Mouse (Mus musculus): ENCODE measurements around the gene Rhbdd1. TPM values are rescaled to one million over a fixed set of nuclear protein-coding genes. Genes with fewer than 3 reads are reported as not detected.

Rhbdd1 gene
- polyA plus RNA-seq, 1 experiment from 2014 or later, result 7.6 TPM

DNA sequence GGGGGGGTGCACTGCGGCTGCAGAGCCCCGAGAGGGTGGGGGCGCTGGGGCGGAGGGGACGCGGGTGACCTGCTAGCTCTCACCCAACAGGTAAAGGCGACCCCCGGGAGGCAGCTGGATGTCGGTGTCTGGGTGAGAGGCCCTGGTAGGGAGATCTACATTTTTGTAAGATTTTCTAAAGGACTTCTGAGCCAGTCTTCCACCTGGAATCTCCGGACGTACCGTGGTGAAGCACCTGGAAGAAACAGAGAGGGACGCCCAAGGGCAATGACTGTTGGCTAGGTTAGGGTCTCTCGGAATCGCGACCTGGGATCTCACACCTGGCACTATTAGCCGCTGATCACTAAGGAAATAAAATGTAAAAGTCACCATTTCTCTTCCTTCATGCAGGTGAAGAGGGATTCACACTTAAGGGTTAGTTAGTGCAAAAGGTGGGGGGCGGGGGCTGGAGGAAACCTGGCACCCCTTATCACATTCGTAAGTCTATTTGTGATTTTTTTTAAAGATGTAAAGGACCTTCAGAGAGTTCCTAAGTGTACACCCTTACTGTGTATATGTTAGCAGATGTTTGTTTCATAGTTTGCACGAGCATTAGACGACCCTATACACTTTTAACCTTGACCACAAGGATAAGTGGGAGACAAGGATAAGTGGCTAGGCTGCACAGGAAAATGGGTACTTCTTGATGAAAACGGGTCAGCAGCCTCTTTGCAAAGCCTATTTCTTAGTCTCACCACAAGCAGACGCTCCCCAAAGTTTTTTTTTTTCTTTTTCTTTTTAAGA is 24.1 kb upstream of the Rhbdd1 start:
- H3K9ac ChIP-seq, result peak overlapping the region; percentile 85
- H3K4me2 ChIP-seq, result peak overlapping the region; percentile 79
- peak overlapping the region; percentile 62 for H3K4me3 ChIP-seq (ENCODE audit: low read depth, low read length)
- peaks cover 17% of the 10 kb centered on the region for H3K4me1 ChIP-seq (ENCODE audit: insufficient read depth)
- under 1% methylated on average over 23 of the region's 23 CpGs for WGBS
- peaks cover 23% of the 10 kb centered on the region for H3K36me3 ChIP-seq (ENCODE audit: insufficient read depth)
- peak overlapping the region; percentile 97 for H3K27ac ChIP-seq (ENCODE audit: low read depth)
- no peak for DNase-seq
- no peaks in the 10 kb centered on the region for H3K27me3 ChIP-seq (ENCODE audit: insufficient read depth, low read length)
- TF ChIP-seq CTCF (IDR thresholded peaks at IDR 0.05; ENCODE audit: low read depth), result no peak
- ATAC-seq (ENCODE audit: insufficient read depth), result no peak
- H3K9me3 ChIP-seq (ENCODE audit: low read depth, low read length), result no peaks in the 10 kb centered on the region

DNA sequence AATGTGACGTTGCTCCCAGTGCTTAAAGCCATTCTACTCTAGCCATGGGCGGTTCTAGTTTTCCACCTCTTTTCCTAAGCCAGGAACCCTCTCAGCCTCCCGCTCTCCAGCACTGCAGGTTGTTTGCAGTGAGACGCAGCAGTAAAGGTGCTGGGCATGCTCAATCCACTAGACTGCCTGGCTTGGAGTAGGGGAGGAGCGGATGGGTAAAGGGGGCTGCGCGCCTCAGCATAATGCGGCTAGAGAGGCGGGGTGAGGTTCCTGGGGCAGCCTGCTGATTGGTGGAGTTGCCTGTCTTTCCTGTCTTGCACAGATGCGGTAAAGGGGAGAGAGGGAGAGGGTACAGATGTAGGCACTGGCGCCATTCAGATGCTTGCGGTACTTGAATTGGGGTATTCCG is 23.5 kb upstream of the Rhbdd1 start:
- ATAC-seq (ENCODE audit: insufficient read depth), result peak; percentile 48
- no peak for TF ChIP-seq CTCF (IDR thresholded peaks at IDR 0.05; ENCODE audit: low read depth)

DNA sequence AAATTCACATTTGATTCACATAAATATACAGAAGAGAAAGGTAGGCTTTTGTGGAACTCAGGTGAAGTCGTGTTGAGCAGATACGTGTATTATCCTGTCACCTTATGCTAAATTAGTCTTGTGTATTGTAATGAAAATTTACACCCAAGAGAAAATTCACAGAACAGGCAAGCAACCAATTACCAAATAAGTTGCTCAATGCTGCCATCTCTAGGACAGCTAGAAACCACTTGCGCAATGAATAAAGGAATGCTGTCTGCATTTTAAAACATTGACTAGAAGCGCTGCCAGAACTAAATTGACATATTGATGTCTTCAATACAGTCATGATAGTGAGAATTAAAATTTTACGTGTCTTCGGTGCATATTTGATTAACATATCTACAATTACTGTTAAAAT is 22.1 kb upstream of the Rhbdd1 start:
- Histone ChIP-seq H3K4me3 (ENCODE audit: low read depth, low read length) (no peak overlapping the region), H3K9ac (no peak overlapping the region), H3K4me1 (ENCODE audit: insufficient read depth) (peaks cover 4% of the 10 kb centered on the region; the same call in 1 of the 2 replicates), H3K4me2 (no peak overlapping the region), H3K27me3 (ENCODE audit: insufficient read depth, low read length) (no peaks in the 10 kb centered on the region), H3K36me3 (ENCODE audit: insufficient read depth) (peaks cover 3% of the 10 kb centered on the region; the same call in 1 of the 2 replicates), H3K27ac (ENCODE audit: low read depth) (no peak overlapping the region), H3K9me3 (ENCODE audit: low read depth, low read length) (no peaks in the 10 kb centered on the region)
- DNase-seq (peak; percentile 85), ATAC-seq (ENCODE audit: insufficient read depth) (no peak)
- WGBS, result 8% methylated on average over 6 of the region's 6 CpGs
- TF ChIP-seq CTCF (IDR thresholded peaks at IDR 0.05; ENCODE audit: low read depth), result peak; percentile 71

More for the DNA sequence above, 23.5 kb upstream of the Rhbdd1 start:
- Histone ChIP-seq H3K4me2 (peak overlapping the region; percentile 79), H3K27ac (ENCODE audit: low read depth) (peak overlapping the region; percentile 97; the same call in 1 of the 2 replicates), H3K36me3 (ENCODE audit: insufficient read depth) (peaks cover 16% of the 10 kb centered on the region), H3K9me3 (ENCODE audit: low read depth, low read length) (no peaks in the 10 kb centered on the region), H3K4me3 (ENCODE audit: low read depth, low read length) (peak overlapping the region; percentile 62), H3K27me3 (ENCODE audit: insufficient read depth, low read length) (no peaks in the 10 kb centered on the region), H3K9ac (peak overlapping the region; percentile 85), H3K4me1 (ENCODE audit: insufficient read depth) (peaks cover 14% of the 10 kb centered on the region)
- peak; percentile 86 for DNase-seq
- 1% methylated on average over 13 of the region's 13 CpGs for WGBS

- ATAC-seq (ENCODE audit: insufficient read depth), result no peak
- 29% methylated on average over 1 of the region's 1 CpGs for WGBS
Measured at GRCm38 (mm10) chr1:82298586-82298985, 17.7 kb upstream of the Rhbdd1 start.

GRCm38 (mm10) chr1:82304483-82304882 is 11.8 kb upstream of the Rhbdd1 start:
- Histone ChIP-seq H3K9me3 (ENCODE audit: low read depth, low read length) (no peaks in the 10 kb centered on the region), H3K9ac (no peak overlapping the region), H3K27ac (ENCODE audit: low read depth) (no peak overlapping the region), H3K27me3 (ENCODE audit: insufficient read depth, low read length) (no peaks in the 10 kb centered on the region), H3K4me3 (ENCODE audit: low read depth, low read length) (no peak overlapping the region), H3K4me2 (no peak overlapping the region), H3K36me3 (ENCODE audit: insufficient read depth) (no peaks in the 10 kb centered on the region), H3K4me1 (ENCODE audit: insufficient read depth) (no peaks in the 10 kb centered on the region)
- ATAC-seq (ENCODE audit: insufficient read depth), result no peak
- no peak for TF ChIP-seq CTCF (IDR thresholded peaks at IDR 0.05; ENCODE audit: low read depth)
- WGBS, result 42% methylated on average over 3 of the region's 3 CpGs
- DNase-seq, result no peak

More at GRCm38 (mm10) chr1:82298586-82298985, 17.7 kb upstream of the Rhbdd1 start:
- no peaks in the 10 kb centered on the region for H3K9me3 ChIP-seq (ENCODE audit: low read depth, low read length)
- no peaks in the 10 kb centered on the region for H3K27me3 ChIP-seq (ENCODE audit: insufficient read depth, low read length)
- peak; percentile 66 for DNase-seq
- H3K9ac ChIP-seq, result no peak overlapping the region
- TF ChIP-seq CTCF (IDR thresholded peaks at IDR 0.05; ENCODE audit: low read depth), result no peak
- H3K27ac ChIP-seq (ENCODE audit: low read depth), result no peak overlapping the region
- no peaks in the 10 kb centered on the region for H3K4me1 ChIP-seq (ENCODE audit: insufficient read depth)
- no peaks in the 10 kb centered on the region for H3K36me3 ChIP-seq (ENCODE audit: insufficient read depth)
- H3K4me3 ChIP-seq (ENCODE audit: low read depth, low read length), result no peak overlapping the region
- H3K4me2 ChIP-seq, result no peak overlapping the region

DNA sequence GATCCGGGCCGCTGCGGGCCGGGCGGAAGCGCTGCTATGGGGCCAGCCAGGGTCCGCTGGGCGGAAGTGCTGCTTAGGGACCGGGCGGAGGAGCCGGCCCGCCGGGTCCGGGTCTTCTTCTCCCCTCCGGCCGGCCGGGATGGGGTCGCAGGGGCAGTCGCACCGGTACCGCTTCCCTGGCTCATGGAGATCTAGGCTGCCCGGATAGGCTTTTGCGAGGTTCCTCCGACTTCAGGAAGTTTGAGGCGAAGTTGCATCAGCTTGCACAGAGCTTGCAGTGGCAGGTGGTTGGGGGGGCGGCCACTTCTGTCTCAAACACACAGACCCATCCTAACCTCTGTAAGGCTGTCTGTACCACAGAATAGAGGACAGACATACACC is 484 bp downstream of the Rhbdd1 start:
- H3K27ac ChIP-seq (ENCODE audit: low read depth), result peak overlapping the region; percentile 94
- DNase-seq (no peak), ATAC-seq (ENCODE audit: insufficient read depth) (no peak; the same call in none of the 2 replicates)
- H3K9me3 ChIP-seq (ENCODE audit: low read depth, low read length), result no peaks in the 10 kb centered on the region
- no peaks in the 10 kb centered on the region for H3K27me3 ChIP-seq (ENCODE audit: insufficient read depth, low read length)
- no peaks in the 10 kb centered on the region for H3K36me3 ChIP-seq (ENCODE audit: insufficient read depth)
- H3K4me3 ChIP-seq (ENCODE audit: low read depth, low read length), result peak overlapping the region; percentile 90
- peaks cover 4% of the 10 kb centered on the region; the same call in 1 of the 2 replicates for H3K4me1 ChIP-seq (ENCODE audit: insufficient read depth)
- 1% methylated on average over 26 of the region's 26 CpGs for WGBS
- TF ChIP-seq CTCF (IDR thresholded peaks at IDR 0.05; ENCODE audit: low read depth), result no peak
- H3K4me2 ChIP-seq, result peak overlapping the region; percentile 70
- H3K9ac ChIP-seq, result peak overlapping the region; percentile 89

- H3K36me3 ChIP-seq (ENCODE audit: insufficient read depth), result no peaks in the 10 kb centered on the region
- WGBS, result 61% methylated on average over 6 of the region's 6 CpGs
Measured at GRCm38 (mm10) chr1:82320456-82320855, 4.2 kb downstream of the Rhbdd1 start.

More at GRCm38 (mm10) chr1:82320456-82320855, 4.2 kb downstream of the Rhbdd1 start:
- no peaks in the 10 kb centered on the region for H3K9me3 ChIP-seq (ENCODE audit: low read depth, low read length)
- no peak for ATAC-seq (ENCODE audit: insufficient read depth)
- no peak overlapping the region for H3K27ac ChIP-seq (ENCODE audit: low read depth)
- no peak overlapping the region for H3K4me3 ChIP-seq (ENCODE audit: low read depth, low read length)
- peak; percentile 11 for DNase-seq
- TF ChIP-seq CTCF (IDR thresholded peaks at IDR 0.05; ENCODE audit: low read depth), result no peak
- no peak overlapping the region for H3K4me2 ChIP-seq
- H3K4me1 ChIP-seq (ENCODE audit: insufficient read depth), result peaks cover 4% of the 10 kb centered on the region; the same call in 1 of the 2 replicates
- H3K9ac ChIP-seq, result no peak overlapping the region
- no peaks in the 10 kb centered on the region for H3K27me3 ChIP-seq (ENCODE audit: insufficient read depth, low read length)

Measured in lung, embryonic 14.5 days (tissue).